Mouse (Mus musculus) bone marrow macrophage, adult 2 months (primary cell): Measurements from ENCODE around the gene Kbtbd12.

Experiments used
- CTCF ChIP-seq: IDR thresholded peaks from 2 replicates; pipeline ENCODE4 v1.5.1; 2012; ENCODE audit warnings: low read depth, mild to moderate bottlenecking, low read length, moderate library complexity
- POLR2A ChIP-seq: IDR thresholded peaks from 2 replicates; pipeline ENCODE4 v1.6.1; 2012; ENCODE audit warnings: mild to moderate bottlenecking, low read depth, low read length, borderline replicate concordance

- TF ChIP-seq CTCF = no peak
- TF ChIP-seq POLR2A = no peak
These were observed 10.4 kb downstream of the Kbtbd12 start for GRCm38 (mm10) chr6:88627317-88627811.
